Mouse (Mus musculus): Measurements from ENCODE around the gene Tubb3. TPM values are rescaled to one million over a fixed set of nuclear protein-coding genes. Genes with fewer than 3 reads are reported as not detected.

The Tubb3 gene
- polyA plus RNA-seq, 1 experiment from 2014 or later, result 2,090 TPM

- H3K4me3 ChIP-seq (ENCODE audit: low read depth, low read length), result no peak overlapping the region
- no peaks in the 10 kb centered on the region for H3K27me3 ChIP-seq (ENCODE audit: control insufficient read depth, insufficient read depth, low read depth, low read length)
- no peak overlapping the region for H3K4me2 ChIP-seq (ENCODE audit: low read length)
- no peak overlapping the region for H3K9ac ChIP-seq (ENCODE audit: low read depth, low read length)
- H3K27ac ChIP-seq (ENCODE audit: low read length), result no peak overlapping the region
- no peak for ATAC-seq
- peaks cover 47% of the 10 kb centered on the region for H3K36me3 ChIP-seq (ENCODE audit: control insufficient read depth, insufficient read depth, low read length)
- no peaks in the 10 kb centered on the region for H3K4me1 ChIP-seq (ENCODE audit: control insufficient read depth, insufficient read depth, low read length)
- H3K9me3 ChIP-seq (replicated peaks; ENCODE audit: control insufficient read depth, low read length, poor library complexity, severe bottlenecking), result no peaks in the 10 kb centered on the region
- 86% methylated on average over 7 of the region's 7 CpGs for WGBS
Observed at GRCm38 (mm10) chr8:123453291-123453690, 42.1 kb downstream of the Tubb3 start.

- no peak overlapping the region for H3K9ac ChIP-seq (ENCODE audit: low read depth, low read length)
- no peak overlapping the region for H3K4me2 ChIP-seq (ENCODE audit: low read length)
- no peak overlapping the region for H3K4me3 ChIP-seq (ENCODE audit: low read depth, low read length)
- H3K36me3 ChIP-seq (ENCODE audit: control insufficient read depth, insufficient read depth, low read length), result peaks cover 53% of the 10 kb centered on the region
- H3K27me3 ChIP-seq (ENCODE audit: control insufficient read depth, insufficient read depth, low read depth, low read length), result no peaks in the 10 kb centered on the region
- no peaks in the 10 kb centered on the region for H3K9me3 ChIP-seq (replicated peaks; ENCODE audit: control insufficient read depth, low read length, poor library complexity, severe bottlenecking)
- 82% methylated on average over 5 of the region's 5 CpGs for WGBS
- H3K4me1 ChIP-seq (ENCODE audit: control insufficient read depth, insufficient read depth, low read length), result no peaks in the 10 kb centered on the region
- no peak overlapping the region for H3K27ac ChIP-seq (ENCODE audit: low read length)
- ATAC-seq, result no peak
Observed at GRCm38 (mm10) chr8:123453951-123454350, 42.7 kb downstream of the Tubb3 start.

GRCm38 (mm10) chr8:123454559-123454958 lies 43.3 kb downstream of the Tubb3 start:
- Histone ChIP-seq H3K4me1 (ENCODE audit: control insufficient read depth, insufficient read depth, low read length) (no peaks in the 10 kb centered on the region), H3K9ac (ENCODE audit: low read depth, low read length) (no peak overlapping the region), H3K36me3 (ENCODE audit: control insufficient read depth, insufficient read depth, low read length) (peaks cover 58% of the 10 kb centered on the region), H3K9me3 (replicated peaks; ENCODE audit: control insufficient read depth, low read length, poor library complexity, severe bottlenecking) (no peaks in the 10 kb centered on the region), H3K27me3 (ENCODE audit: control insufficient read depth, insufficient read depth, low read depth, low read length) (no peaks in the 10 kb centered on the region), H3K4me3 (ENCODE audit: low read depth, low read length) (no peak overlapping the region), H3K27ac (ENCODE audit: low read length) (no peak overlapping the region), H3K4me2 (ENCODE audit: low read length) (no peak overlapping the region)
- 96% methylated on average over 6 of the region's 6 CpGs for WGBS
- no peak for ATAC-seq

GRCm38 (mm10) chr8:123463651-123464050 lies 52.4 kb downstream of the Tubb3 start:
- Histone ChIP-seq H3K4me1 (ENCODE audit: control insufficient read depth, insufficient read depth, low read length) (no peaks in the 10 kb centered on the region), H3K36me3 (ENCODE audit: control insufficient read depth, insufficient read depth, low read length) (peaks cover 33% of the 10 kb centered on the region), H3K27me3 (ENCODE audit: control insufficient read depth, insufficient read depth, low read depth, low read length) (no peaks in the 10 kb centered on the region), H3K4me2 (ENCODE audit: low read length) (no peak overlapping the region), H3K27ac (ENCODE audit: low read length) (no peak overlapping the region), H3K9me3 (replicated peaks; ENCODE audit: control insufficient read depth, low read length, poor library complexity, severe bottlenecking) (no peaks in the 10 kb centered on the region), H3K4me3 (ENCODE audit: low read depth, low read length) (no peak overlapping the region), H3K9ac (ENCODE audit: low read depth, low read length) (no peak overlapping the region)
- WGBS, result 91% methylated on average over 4 of the region's 4 CpGs
- no peak for ATAC-seq

- H3K27ac ChIP-seq (ENCODE audit: low read length), result no peak overlapping the region
- peaks cover 5% of the 10 kb centered on the region; the same call in 1 of the 2 replicates for H3K36me3 ChIP-seq (ENCODE audit: control insufficient read depth, insufficient read depth, low read length)
- no peaks in the 10 kb centered on the region for H3K4me1 ChIP-seq (ENCODE audit: control insufficient read depth, insufficient read depth, low read length)
- no peak overlapping the region for H3K9ac ChIP-seq (ENCODE audit: low read depth, low read length)
- no peaks in the 10 kb centered on the region for H3K9me3 ChIP-seq (replicated peaks; ENCODE audit: control insufficient read depth, low read length, poor library complexity, severe bottlenecking)
- ATAC-seq, result no peak
- WGBS, result 81% methylated on average over 3 of the region's 3 CpGs
- no peaks in the 10 kb centered on the region for H3K27me3 ChIP-seq (ENCODE audit: control insufficient read depth, insufficient read depth, low read depth, low read length)
- no peak overlapping the region for H3K4me2 ChIP-seq (ENCODE audit: low read length)
- H3K4me3 ChIP-seq (ENCODE audit: low read depth, low read length), result no peak overlapping the region
Observed at GRCm38 (mm10) chr8:123467476-123467875, 56.3 kb downstream of the Tubb3 start.

Other genes starting within 250 kb of the Tubb3 start
- gene Dpep1, start 225.2 kb upstream of the Tubb3 start, polyA plus RNA-seq (2015; fragmentation: Nextera tagmentation; extraction: Ambion mirVana), result 0.14 and 0.40 TPM in 2 replicates
- 231 and 232 TPM in 2 replicates for gene Chmp1a, start 198.7 kb upstream of the Tubb3 start, polyA plus RNA-seq (2015; fragmentation: Nextera tagmentation; extraction: Ambion mirVana)
- 7.0 and 8.5 TPM in 2 replicates for gene Spata33, start 198.6 kb upstream of the Tubb3 start, polyA plus RNA-seq (2015; fragmentation: Nextera tagmentation; extraction: Ambion mirVana)
- 53.8 and 54.4 TPM in 2 replicates for gene Cdk10, start 186.6 kb upstream of the Tubb3 start, polyA plus RNA-seq (2015; fragmentation: Nextera tagmentation; extraction: Ambion mirVana)
- gene Spata2l, start 175.2 kb upstream of the Tubb3 start, polyA plus RNA-seq (2015; fragmentation: Nextera tagmentation; extraction: Ambion mirVana), result 8.2 and 12.1 TPM in 2 replicates
- gene Zfp276, start 157.2 kb upstream of the Tubb3 start, polyA plus RNA-seq (2015; fragmentation: Nextera tagmentation; extraction: Ambion mirVana), result 24.3 and 24.4 TPM in 2 replicates
- gene Vps9d1, start 157.1 kb upstream of the Tubb3 start, polyA plus RNA-seq (2015; fragmentation: Nextera tagmentation; extraction: Ambion mirVana), result 63.8 and 69.0 TPM in 2 replicates
- gene Fanca, start 92.8 kb upstream of the Tubb3 start, polyA plus RNA-seq (2015; fragmentation: Nextera tagmentation; extraction: Ambion mirVana), result 5.0 and 5.4 TPM in 2 replicates
- gene Spire2, start 78.7 kb upstream of the Tubb3 start, polyA plus RNA-seq (2015; fragmentation: Nextera tagmentation; extraction: Ambion mirVana), result 39.1 and 42.3 TPM in 2 replicates
- gene Tcf25, start 37.7 kb upstream of the Tubb3 start, polyA plus RNA-seq (2015; fragmentation: Nextera tagmentation; extraction: Ambion mirVana), result 338 and 394 TPM in 2 replicates
- gene Mc1r, start 4.3 kb upstream of the Tubb3 start, polyA plus RNA-seq (2015; fragmentation: Nextera tagmentation; extraction: Ambion mirVana), result 0.08 and 0.11 TPM in 2 replicates
- gene Def8, start 12.1 kb downstream of the Tubb3 start, polyA plus RNA-seq (2015; fragmentation: Nextera tagmentation; extraction: Ambion mirVana), result 45.4 and 49.5 TPM in 2 replicates
- 55.3 and 58.6 TPM in 2 replicates for gene Afg3l1, start 66.5 kb downstream of the Tubb3 start, polyA plus RNA-seq (2015; fragmentation: Nextera tagmentation; extraction: Ambion mirVana)
- gene Dbndd1, start 104.0 kb downstream of the Tubb3 start, polyA plus RNA-seq (2015; fragmentation: Nextera tagmentation; extraction: Ambion mirVana), result 95.9 and 103 TPM in 2 replicates
- gene Gas8, start 107.4 kb downstream of the Tubb3 start, polyA plus RNA-seq (2015; fragmentation: Nextera tagmentation; extraction: Ambion mirVana), result 43.9 and 48.2 TPM in 2 replicates
- gene Rhou, start 242.5 kb downstream of the Tubb3 start, polyA plus RNA-seq (2015; fragmentation: Nextera tagmentation; extraction: Ambion mirVana), result 10.1 and 13.2 TPM in 2 replicates